Mouse (Mus musculus): ENCODE measurements around the gene Igsf3. TPM values are rescaled to one million over a fixed set of nuclear protein-coding genes. Genes with fewer than 3 reads are reported as not detected.

Igsf3 gene
- total and polyA plus RNA-seq, 3 experiments: not detected

DNA sequence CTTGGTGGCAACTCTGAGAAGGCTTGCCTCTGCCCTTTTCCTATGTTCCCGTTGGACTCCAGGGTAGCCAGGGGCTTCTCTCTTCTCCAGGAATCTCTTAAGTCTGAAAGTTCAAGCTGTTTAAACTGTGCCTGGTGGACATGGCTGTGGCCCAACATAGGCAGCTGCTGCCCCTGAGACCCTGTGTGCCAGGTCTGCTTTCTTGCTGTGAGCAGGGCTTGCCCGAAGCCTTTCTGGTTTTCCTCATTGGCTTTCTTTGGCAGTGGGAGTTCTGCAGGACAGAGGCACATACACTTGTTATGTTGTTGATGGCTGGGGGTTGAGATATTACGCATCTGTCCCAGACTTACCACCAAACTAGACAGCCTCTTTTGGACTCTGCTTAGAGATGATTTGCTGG lies 12.7 kb downstream of the Igsf3 start:
- DNase-seq (ENCODE audit: low read depth, low spot score): no peak
- Histone ChIP-seq H3K4me1 (ENCODE audit: control insufficient read depth in 1 of 2, insufficient read depth in 2 of 2, low read length in 2 of 2) (no peaks in the 10 kb centered on the region), H3K36me3 (ENCODE audit: control insufficient read depth in 1 of 2, insufficient read depth in 2 of 2, low read length in 2 of 2) (no peaks in the 10 kb centered on the region), H3K4me3 (ENCODE audit: control insufficient read depth in 1 of 2, insufficient read depth in 1 of 2, low read depth in 2 of 2, low read length in 2 of 2) (no peak overlapping the region), H3K27me3 (ENCODE audit: control insufficient read depth in 1 of 2, insufficient read depth in 2 of 2, low read length in 2 of 2) (no peaks in the 10 kb centered on the region), H3K9me3 (replicated peaks; ENCODE audit: insufficient read depth, low read length) (no peaks in the 10 kb centered on the region), H3K79me2 (ENCODE audit: control insufficient read depth, insufficient read depth, low read length, poor library complexity) (no peaks in the 10 kb centered on the region), H3K9ac (ENCODE audit: control insufficient read depth, low read depth, low read length, poor library complexity, severe bottlenecking) (no peak overlapping the region), H3K27ac (ENCODE audit: control insufficient read depth, low read depth, low read length) (no peak overlapping the region)
- no peak for TF ChIP-seq MYB (IDR thresholded peaks at IDR 0.05; ENCODE audit: low read depth, low read length)
- no peak for TF ChIP-seq CHD2 (IDR thresholded peaks at IDR 0.05; ENCODE audit: low read length)
- TF ChIP-seq POLR2AphosphoS5 (IDR thresholded peaks at IDR 0.05; ENCODE audit: borderline replicate concordance, low read depth, low read length): no peak
- TF ChIP-seq MEF2A (IDR thresholded peaks at IDR 0.05; ENCODE audit: extremely low read depth, insufficient replicate concordance, low read depth, low read length, poor library complexity, severe bottlenecking): no peak
- TF ChIP-seq ETS1 (IDR thresholded peaks at IDR 0.05; ENCODE audit: low read depth, low read length): no peak
- no peak for TF ChIP-seq NELFE (IDR thresholded peaks at IDR 0.05; ENCODE audit: low read depth, low read length)
- TF ChIP-seq CTCF (IDR thresholded peaks at IDR 0.05 in 2 of 3, conservative IDR thresholded peaks at IDR 0.05 in 1 of 3; ENCODE audit: control insufficient read depth in 1 of 3, insufficient read depth in 1 of 3, low read depth in 2 of 3, low read length in 3 of 3, poor library complexity in 1 of 3, severe bottlenecking in 1 of 3): no peak
- TF ChIP-seq SMC3 (IDR thresholded peaks at IDR 0.05; ENCODE audit: low read depth, low read length): no peak
- TF ChIP-seq ZKSCAN1 (IDR thresholded peaks at IDR 0.05; ENCODE audit: low read depth, low read length): no peak
- TF ChIP-seq USF1 (IDR thresholded peaks at IDR 0.05; ENCODE audit: low read depth, low read length): no peak
- TF ChIP-seq ZC3H11A (IDR thresholded peaks at IDR 0.05; ENCODE audit: low read depth, low read length): no peak
- TF ChIP-seq TCF12 (IDR thresholded peaks at IDR 0.05; ENCODE audit: low read depth, low read length): no peak
- no peak for TF ChIP-seq USF2 (IDR thresholded peaks at IDR 0.05; ENCODE audit: borderline replicate concordance in 1 of 2, insufficient read depth in 1 of 2, low read depth in 1 of 2, low read length in 2 of 2)
- TF ChIP-seq POLR2AphosphoS2 (IDR thresholded peaks at IDR 0.05; ENCODE audit: low read length): no peak
- no peak for TF ChIP-seq GATA1 (IDR thresholded peaks at IDR 0.05; ENCODE audit: low read depth, low read length)
- TF ChIP-seq MAFK (IDR thresholded peaks at IDR 0.05; ENCODE audit: borderline replicate concordance, low read depth, low read length): no peak
- TF ChIP-seq BHLHE40 (IDR thresholded peaks at IDR 0.05; ENCODE audit: borderline replicate concordance, low read depth, low read length): no peak
- no peak for TF ChIP-seq MYC (IDR thresholded peaks at IDR 0.05; ENCODE audit: low read depth, low read length)

GRCm38 (mm10) chr3:101390472-101390871 lies 13.6 kb downstream of the Igsf3 start:
- no peaks in the 10 kb centered on the region for H3K36me3 ChIP-seq (ENCODE audit: control insufficient read depth in 1 of 2, insufficient read depth in 2 of 2, low read length in 2 of 2)
- no peaks in the 10 kb centered on the region for H3K4me1 ChIP-seq (ENCODE audit: control insufficient read depth in 1 of 2, insufficient read depth in 2 of 2, low read length in 2 of 2)
- no peaks in the 10 kb centered on the region for H3K79me2 ChIP-seq (ENCODE audit: control insufficient read depth, insufficient read depth, low read length, poor library complexity)
- H3K9me3 ChIP-seq (replicated peaks; ENCODE audit: insufficient read depth, low read length): no peaks in the 10 kb centered on the region
- H3K4me3 ChIP-seq (ENCODE audit: control insufficient read depth in 1 of 2, insufficient read depth in 1 of 2, low read depth in 2 of 2, low read length in 2 of 2): no peak overlapping the region
- TF ChIP-seq POLR2AphosphoS5 (IDR thresholded peaks at IDR 0.05; ENCODE audit: borderline replicate concordance, low read depth, low read length) (no peak), TBP (IDR thresholded peaks at IDR 0.05; ENCODE audit: low read depth, low read length) (no peak), GATA1 (IDR thresholded peaks at IDR 0.05; ENCODE audit: low read depth, low read length) (no peak), CHD1 (IDR thresholded peaks at IDR 0.05; ENCODE audit: low read depth, low read length) (no peak), JUND (IDR thresholded peaks at IDR 0.05; ENCODE audit: low read depth, low read length) (no peak), MYB (IDR thresholded peaks at IDR 0.05; ENCODE audit: low read depth, low read length) (no peak), TAL1 (IDR thresholded peaks at IDR 0.05; ENCODE audit: low read length) (no peak), UBTF (IDR thresholded peaks at IDR 0.05; ENCODE audit: borderline replicate concordance, insufficient read depth, low read depth, low read length) (no peak), NRF1 (IDR thresholded peaks at IDR 0.05; ENCODE audit: insufficient read depth, low read depth, low read length, poor library complexity, severe bottlenecking) (no peak), POLR2A (IDR thresholded peaks at IDR 0.05; ENCODE audit: control insufficient read depth in 1 of 2, insufficient read depth in 1 of 2, low read depth in 1 of 2, low read length in 2 of 2, poor library complexity in 1 of 2) (no peak), USF2 (IDR thresholded peaks at IDR 0.05; ENCODE audit: borderline replicate concordance in 1 of 2, insufficient read depth in 1 of 2, low read depth in 1 of 2, low read length in 2 of 2) (no peak), MEF2A (IDR thresholded peaks at IDR 0.05; ENCODE audit: extremely low read depth, insufficient replicate concordance, low read depth, low read length, poor library complexity, severe bottlenecking) (no peak), BHLHE40 (IDR thresholded peaks at IDR 0.05; ENCODE audit: borderline replicate concordance, low read depth, low read length) (no peak), EP300 (IDR thresholded peaks at IDR 0.05; ENCODE audit: low read depth in 1 of 2, low read length in 2 of 2) (no peak), E2F4 (IDR thresholded peaks at IDR 0.05; ENCODE audit: borderline replicate concordance, low read depth, low read length) (no peak), SMC3 (IDR thresholded peaks at IDR 0.05; ENCODE audit: low read depth, low read length) (no peak), ETS1 (IDR thresholded peaks at IDR 0.05; ENCODE audit: low read depth, low read length) (no peak), RAD21 (IDR thresholded peaks at IDR 0.05; ENCODE audit: low read depth, low read length) (no peak), GABPA (IDR thresholded peaks at IDR 0.05; ENCODE audit: low read depth, low read length) (no peak)
- no peak for DNase-seq (ENCODE audit: low read depth, low spot score)
- H3K27ac ChIP-seq (ENCODE audit: control insufficient read depth, low read depth, low read length): no peak overlapping the region
- no peaks in the 10 kb centered on the region for H3K27me3 ChIP-seq (ENCODE audit: control insufficient read depth in 1 of 2, insufficient read depth in 2 of 2, low read length in 2 of 2)
- H3K9ac ChIP-seq (ENCODE audit: control insufficient read depth, low read depth, low read length, poor library complexity, severe bottlenecking): no peak overlapping the region
